Mouse (Mus musculus): ENCODE measurements around the gene Cmya5.
"Not testable (repeated sequence)": the region's sequence is repeated elsewhere in the genome, so short reads cannot be mapped to it uniquely, and the experiment has no call there.

Cmya5 gene

DNA sequence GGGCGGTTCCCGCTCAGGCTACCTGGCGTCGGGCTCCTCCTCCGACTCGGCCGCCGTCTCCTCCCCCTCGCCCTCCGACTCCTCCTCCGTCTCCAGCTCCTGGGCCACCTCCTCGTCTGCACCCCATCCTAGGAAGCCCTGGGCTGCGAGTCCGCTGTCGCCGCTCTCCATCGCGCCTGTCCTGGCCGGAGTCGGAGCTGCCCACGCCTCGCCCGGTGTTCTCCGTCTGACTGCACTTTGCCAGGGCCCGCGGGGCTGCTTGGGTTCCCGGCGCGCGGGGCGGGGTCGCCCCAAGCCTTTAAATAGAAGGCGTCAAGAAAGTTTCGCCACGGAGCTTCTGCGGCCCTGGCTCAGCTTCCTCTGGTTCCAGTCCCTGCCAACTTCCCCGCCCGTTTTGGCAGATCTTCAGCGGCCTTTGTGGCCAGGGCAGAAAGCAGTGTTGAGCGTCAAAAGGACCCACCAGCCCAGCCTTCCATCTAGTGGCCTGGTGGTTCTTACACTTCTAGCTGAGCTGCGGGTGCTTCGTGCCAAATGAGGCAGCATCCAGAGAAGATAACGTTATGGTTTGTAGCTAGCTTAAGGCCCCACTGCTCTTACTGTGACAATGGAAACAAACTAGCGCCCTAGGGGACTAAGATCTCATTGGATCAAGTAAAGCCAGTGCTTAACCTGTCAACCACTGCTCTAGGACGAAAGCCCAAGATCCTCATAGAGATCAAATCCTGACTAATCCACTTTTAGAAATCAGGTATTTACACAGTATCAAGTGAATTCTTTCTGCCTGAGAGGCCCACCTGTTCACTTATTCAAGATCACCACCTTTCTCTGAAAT, at the start of gene Cmya5:
Gene Cmya5 (minus strand): TSS at position 389 of the 832 bp plus-strand sequence.
- peak; percentile 92 to 95 for DNase-seq

DNA sequence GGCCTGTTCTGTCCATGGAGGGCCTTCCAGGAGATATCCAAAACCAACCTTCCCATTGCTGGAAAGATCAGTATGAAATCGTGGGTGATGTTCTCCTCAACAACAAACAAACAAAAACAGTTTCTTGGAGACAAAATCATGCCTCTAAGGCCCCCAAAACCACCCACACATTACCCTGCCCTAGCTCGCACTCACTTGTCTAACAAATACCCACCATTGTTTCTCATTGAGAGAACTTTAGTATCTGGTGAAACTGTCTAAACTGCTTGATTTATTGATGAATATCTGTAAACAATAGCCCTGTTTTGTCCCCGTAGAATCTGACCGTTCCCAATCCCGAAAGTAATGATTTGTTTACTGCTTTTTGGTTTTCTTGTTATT, 48.1 kb upstream of the Cmya5 start:
- DNase-seq: no peak

DNA sequence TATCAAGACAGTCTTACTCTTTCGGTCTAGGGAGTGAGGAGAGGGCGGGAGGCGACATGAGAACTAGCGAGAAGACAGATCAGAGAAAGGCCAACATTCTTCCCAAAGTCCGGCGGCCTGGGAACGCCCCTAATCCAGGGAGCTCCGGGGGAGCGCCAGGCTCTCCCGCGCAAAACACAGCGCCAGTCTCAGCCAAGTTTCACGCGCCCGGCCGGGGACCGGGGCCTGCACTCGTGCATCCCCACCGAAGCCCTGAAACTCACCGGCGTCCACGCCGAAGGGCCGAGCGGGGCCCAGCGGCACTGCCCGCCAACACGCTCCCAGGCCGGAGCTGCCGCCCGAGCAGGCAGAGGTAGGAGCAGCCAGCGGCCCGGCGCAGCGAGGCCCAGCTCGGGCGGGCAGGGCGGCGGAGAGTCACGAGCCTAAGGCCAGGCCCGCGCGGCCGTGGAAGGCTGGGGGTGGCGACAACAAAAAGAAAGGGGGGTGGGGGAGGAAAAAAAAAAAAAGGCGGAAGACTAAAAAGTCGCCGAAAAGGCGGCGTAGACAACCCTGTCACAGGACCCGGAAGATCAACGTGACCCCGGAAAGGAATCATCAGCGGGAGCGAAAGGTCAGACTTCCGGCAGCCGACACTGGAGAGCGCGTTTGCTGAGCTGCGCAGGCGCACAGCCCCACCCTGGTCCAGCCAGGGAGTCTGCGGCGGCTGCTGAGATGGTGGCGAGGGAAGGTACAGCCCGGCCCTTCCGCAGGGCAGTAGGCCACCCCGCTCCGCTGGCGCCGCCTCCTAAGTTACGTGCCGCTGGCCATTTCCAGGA, 47.5 kb upstream of the Cmya5 start, which contains the start of gene Tent2:
Gene Tent2 (minus strand): TSS at position 555 of the 815 bp plus-strand sequence.
- DNase-seq: peak; percentile 95 to 98

DNA sequence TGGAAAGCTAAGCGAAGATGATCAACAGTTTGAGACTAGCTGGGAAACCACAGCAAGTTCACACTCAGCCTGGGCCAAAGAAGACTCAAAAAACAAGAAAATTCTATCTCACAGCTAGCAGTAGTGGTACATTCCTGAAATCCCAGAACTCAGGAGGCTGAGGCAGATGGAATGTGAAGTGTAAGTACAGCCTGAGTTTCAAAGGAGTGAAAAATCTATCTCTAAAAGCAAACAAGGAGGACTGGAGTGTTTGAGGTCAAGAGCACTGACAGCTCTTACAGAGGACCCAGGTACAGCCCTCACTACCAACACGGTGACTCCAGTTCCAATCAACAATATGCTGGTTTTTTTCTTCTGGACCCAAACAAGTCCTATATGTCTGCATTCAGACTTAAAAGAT, 44.9 kb upstream of the Cmya5 start:
- no peak for DNase-seq

DNA sequence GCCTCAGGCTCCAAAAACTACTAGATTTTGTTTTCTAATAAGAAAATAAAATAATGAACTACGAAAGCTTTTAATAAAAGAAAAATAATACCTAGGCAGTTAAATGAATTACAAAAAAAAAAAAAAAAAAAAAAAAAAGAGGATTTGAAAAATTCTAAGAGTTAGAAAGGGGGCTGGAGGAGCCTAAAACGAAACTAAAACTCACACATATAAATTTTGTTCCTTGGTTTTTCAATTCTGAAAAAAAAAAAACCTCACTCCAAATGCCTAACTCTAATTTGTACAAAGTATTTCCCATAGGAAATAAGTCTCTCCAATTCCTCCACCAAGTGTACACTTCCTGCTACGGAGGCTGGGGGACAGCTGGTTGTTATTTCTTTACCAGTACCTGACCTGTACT, 44.2 kb upstream of the Cmya5 start:
- no peak for DNase-seq

DNA sequence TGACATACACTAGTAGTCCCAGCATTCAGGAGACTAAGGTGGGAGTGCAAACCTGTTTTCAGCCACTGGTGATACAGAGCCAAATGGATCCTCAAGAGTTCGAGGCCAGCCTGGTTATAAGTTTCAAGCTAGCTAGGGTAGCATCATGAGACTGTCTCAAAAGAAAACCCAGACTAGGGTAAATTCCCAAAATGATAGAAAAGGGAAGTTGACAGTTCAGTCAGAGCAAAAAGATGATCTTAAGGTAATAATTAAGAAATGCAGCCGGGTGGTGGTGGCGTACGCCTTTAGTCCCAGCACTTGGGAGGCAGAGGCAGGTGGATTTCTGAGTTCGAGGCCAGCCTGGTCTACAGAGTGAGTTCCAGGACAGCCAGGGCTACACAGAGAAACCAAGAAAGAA, 43.3 kb upstream of the Cmya5 start:
- DNase-seq: not testable (repeated sequence)

DNA sequence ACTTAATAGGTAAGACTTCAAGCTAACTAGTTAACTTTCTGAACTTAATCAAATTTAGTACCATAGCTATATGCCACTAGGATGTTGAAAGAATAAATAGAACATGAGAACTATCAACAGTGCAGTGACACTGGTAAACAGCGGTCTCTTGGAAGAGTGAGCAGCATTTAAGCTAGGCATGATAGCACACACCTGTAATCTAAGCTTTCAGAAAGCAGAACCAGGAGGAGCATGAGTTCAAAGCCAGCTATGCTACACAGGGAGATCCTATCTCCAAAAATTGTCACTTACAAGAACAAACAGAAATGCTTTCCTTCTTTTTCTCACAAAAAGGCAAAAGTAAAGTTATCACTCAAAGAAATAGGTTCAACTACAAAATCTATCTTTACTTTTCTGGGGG, 35.8 kb upstream of the Cmya5 start:
- DNase-seq: no peak

DNA sequence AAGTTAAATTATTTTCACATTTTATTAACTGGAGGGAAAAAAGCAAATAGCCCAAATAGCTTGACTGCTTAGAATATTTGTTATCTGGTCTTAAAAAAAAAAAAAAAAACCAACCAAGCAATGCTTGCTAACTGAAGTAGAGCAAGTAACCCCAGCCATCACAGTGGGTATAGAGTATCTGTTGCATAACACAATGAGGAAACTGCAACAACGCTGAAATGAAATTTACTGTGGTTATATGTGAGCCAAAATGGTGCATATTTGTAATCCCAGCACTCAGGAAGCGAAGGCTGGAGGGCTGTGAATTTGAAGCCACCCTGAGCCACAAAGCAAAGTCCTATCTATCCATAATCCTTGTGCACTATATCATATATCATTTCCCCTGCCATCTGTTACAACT, 35.0 kb upstream of the Cmya5 start:
- DNase-seq: no peak

DNA sequence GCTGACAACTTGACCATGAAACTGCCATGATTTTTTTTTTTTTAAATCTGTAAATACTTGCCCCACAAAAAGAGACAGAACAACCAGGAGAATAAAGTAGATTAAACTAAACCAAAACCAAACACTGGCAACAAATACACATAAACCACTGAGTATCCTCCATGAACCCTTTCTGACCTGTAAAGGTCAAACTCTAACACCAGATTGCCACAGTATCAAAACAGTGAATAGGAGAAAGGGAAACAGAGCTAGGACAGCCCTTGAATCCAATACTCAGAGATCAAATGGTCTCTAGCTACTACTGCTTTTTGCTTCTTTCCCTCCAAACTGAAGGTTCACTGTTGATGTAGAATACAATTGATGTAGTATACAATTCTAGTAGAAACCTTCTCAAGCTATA, 33.0 kb upstream of the Cmya5 start:
- no peak for DNase-seq

DNA sequence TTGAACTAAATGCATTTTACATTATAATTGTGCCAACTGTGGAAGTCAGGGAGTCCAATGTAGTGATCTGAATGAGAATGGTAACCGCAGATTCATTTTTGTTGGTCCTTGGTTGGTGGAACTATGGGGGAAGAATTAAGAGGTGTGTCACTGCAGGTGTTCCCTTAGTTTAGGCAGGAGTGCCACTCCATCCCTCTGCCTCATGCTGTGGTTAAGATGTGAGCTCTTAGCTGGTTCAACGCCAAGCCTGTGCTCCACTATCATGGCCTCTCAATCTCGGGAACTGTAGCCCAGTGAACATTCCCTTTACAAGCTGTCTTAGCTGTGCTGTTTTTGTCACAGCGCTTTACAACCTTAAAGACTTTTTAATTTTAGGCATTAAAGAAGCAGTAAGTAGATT, 18.8 kb upstream of the Cmya5 start:
- no peak for DNase-seq

DNA sequence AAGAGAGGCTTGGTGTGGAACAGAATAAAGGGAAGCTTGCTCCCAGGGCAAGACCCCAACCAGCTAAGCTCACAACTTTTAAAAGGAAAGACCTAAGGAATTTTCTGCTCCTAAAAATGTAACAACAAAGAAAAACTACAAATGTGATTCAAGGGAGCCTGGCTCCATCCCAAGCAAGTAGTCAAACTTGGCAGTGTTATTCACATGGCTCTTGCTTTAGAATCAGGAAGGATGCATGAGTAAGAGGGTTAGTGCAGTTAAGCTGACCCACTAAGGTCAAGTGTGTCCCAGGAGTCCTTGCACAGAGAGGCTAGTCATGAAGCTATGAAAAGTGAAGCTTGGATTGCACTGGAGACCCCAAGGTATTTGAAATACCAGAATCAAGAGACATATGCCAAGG, 17.9 kb upstream of the Cmya5 start:
- DNase-seq: no peak

DNA sequence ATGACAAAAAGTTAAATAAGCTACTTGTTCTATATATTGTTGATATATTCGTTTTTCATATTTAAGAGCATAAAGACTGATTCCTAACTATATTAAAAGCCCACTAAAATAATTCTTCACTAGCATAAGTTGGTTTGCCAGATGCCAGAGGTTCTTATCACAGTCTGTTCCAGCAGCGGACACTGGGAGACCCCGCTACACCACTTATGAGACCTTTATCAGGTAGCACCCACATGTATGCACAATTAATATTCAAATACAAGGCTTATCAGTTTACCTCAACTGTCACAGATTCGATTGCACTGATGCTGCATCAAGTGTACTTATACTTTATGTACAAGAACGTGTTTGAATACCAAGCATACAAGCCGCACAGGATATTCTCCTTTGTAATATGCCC, 13.7 kb upstream of the Cmya5 start:
- no peak for DNase-seq

DNA sequence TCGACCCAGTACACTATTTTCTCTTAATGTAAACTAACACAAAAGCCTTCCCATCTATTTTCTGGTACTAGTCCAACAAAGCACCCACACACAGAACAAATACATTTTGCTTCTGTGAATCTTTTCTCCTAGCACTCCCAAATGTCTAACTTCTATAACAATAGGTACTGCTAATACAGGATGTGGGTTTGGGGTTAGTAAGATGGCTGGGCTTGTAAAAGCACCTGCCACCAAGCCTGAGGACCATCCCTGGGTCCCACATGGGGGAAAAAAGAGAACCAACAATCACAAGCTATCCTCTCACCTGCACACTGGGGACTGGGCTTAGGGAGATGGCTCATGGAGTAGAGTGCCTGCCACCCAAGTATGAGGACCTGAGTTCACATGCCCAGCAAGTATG, 8.8 kb upstream of the Cmya5 start:
- no peak for DNase-seq

DNA sequence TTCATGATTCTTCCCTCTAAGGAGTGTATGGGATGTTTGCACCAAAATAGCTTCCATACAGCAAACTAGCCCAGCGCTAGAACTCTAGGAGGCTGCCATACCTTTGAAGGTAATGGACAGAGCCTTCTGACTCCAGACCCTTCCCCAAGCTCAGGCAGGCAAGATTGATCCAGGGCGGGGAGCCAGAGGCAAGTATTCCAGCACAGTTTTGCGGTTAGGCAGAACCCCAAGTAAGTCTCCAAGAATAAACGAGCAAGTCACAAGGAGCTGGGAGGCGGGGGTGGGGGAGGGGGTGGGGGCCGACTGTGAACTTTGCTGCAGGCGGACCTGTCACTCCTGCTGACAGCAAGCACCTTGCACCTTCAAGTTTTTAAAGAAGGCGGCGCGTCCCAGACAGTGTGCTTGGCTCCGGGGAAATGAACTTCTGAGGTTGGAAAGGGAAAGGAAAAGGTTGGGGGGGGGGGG, 673 bp downstream of the Cmya5 start:
- DNase-seq: no peak

DNA sequence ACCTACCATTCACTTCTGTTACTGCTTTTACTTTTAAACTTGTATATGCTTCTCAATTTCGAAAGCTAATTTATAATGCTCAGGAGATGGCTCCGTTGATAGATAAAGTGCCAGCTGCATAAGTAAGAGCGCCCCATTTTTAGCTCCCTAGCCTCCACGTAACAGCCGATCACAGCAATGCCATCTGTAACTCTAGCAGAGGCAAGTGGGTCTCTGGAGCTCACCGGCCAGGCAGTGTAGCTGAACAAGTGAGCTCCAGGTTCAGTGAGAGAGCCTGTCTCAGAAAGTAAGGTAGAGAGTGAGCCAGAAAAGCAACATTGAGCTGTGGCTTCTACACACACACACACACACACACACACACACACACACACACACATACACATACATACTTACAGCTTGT, 3.3 kb downstream of the Cmya5 start:
- DNase-seq: no peak

DNA sequence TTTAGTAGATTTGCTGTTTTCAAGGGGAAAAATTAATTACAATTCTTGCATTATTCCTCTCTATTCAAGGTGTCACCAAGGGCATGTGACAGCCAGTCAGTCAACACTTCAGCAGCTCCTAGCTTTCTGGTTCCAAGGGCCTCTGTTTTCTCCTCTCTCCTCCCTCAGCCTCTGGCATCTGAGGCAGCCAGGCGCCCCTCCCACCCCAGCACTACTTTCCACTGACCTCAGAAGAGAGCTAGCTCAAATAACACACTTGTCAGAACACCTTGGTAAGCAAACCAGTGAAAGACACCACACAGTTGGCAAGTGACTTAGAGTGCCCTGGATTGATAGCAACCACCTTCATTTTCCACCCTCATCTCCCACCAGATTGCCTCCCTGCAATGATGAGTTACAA, 6.5 kb downstream of the Cmya5 start:
- peak; percentile 34 to 65 for DNase-seq

DNA sequence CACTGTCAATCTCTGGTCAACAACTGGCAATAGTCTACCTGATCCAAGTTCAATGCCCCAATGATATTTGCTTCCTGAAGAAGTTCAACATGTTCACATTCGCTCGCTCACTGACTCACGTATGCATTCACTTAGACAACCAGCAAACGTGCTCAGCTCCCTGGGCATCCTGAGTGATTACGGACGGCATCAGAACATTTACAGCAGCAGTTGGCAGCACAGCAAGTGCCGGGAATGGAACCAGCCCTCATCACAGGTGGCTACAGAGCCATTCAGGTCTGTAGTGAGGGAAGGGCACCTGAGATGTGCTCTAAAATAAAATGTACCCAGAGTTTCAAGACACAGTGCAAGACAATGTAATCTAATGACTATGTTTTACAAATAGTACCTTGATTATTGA, 7.4 kb downstream of the Cmya5 start:
- no peak for DNase-seq

DNA sequence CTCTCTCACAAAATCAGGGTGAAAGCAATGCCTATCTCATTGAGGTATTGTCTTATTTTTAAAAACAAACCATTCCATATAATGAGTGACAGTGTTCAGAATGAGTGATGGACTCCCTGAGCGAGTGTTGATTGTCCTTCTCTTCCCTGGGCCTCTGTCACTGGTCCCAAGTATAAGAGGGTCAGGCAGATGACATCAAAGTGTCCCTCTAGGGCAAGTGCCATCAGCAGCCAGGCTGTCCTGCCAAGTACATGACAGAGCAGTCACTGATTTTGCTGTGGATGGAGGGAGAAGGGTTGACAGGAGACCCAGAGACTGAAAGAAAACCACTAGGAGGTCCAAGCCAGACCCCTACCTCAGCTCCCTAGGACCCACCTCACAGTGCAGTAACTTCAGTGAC, 8.3 kb downstream of the Cmya5 start:
- DNase-seq: no peak

DNA sequence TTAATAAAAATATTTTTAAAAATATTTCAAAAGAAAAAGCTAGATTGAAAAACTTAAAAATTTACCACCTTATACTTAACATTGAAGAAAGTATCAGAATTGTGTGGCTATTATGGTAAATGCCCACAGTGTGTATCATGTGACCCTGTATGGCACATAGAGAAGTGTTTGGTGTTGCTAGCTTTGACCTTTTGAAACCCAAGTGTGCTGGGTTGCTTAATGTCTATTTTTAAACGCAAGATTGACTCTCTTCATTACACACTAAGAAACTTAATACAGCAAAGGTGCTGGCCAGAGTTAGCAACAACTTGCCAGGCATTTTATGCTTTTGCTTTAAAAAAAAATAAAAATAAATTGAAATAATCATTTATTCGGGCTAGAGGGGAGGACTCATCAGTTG, 9.0 kb downstream of the Cmya5 start:
- no peak for DNase-seq

DNA sequence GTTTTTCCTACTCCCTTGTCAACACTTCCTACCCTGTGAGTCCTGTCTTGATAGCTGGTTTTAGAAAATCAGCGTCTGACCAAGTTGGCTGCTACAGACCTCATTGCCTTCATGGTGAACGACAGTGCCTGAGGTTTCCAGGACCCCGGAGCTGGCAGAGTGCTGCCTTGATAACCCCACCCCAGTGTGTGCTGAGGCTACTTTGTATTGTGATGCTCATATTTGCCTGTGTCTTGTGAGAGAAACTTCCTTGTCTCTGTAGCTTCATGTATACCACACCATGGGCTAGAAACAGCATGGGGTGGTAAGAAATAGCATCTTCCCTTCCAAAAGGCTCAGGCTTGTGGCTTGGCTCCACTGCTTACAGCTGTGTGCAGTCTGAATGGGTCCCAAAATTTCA, 13.8 kb downstream of the Cmya5 start:
- no peak for DNase-seq

DNA sequence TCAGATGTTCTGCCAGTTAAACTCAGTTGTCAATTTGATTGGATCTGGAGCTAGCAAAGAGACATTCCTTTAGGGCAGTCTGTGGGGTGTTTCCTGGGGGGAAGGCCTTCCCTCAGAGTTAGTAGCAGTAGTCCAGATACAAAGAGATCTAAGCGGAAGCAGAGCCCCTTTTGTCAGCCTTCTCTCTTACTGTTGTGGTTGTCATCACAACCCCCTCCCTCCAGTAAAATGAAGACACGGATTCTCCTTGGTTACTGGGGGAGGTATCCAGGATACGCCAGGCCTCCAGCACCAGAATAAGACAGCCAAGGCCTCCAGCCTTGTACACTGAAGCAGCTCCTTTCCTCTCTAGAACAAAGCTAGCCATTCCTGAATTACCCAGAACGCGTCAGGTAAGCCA, 15.6 kb downstream of the Cmya5 start:
- no peak for DNase-seq

DNA sequence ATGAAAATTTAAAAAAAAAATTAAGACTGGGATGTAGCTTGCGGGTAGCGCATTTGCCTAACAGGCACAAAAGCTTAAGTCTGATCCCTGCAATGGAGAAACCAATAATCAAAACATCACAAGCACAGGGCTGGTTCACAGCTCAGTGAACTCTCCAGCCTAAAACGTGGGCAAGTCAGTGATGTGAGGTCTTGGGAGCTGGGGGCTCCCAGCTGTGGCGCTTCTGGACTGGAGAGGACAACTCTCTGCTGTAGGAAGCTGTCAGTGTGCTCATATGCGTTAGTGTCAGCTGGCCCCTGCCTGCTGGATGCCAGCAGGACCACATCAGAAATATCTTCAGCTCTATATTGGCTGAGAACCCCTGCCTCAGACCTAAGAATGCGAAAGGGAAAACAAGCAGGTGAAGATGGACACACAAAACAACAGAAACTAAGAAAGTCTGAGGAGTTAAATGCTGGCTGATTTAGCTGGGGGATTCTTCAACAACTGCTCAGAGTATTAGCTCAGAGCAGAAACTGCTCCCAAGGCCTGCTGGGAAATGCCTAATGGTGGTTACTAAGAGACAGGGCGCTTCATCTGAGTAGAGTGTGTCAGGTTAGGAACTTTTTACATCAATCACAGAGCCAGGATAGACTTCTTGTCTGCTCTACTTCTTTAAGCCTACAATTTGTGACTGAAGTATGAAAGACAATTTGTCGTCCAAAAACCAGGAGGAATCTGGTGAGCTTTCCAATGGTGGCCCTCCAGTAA, 16.2 kb downstream of the Cmya5 start:
- no peak for DNase-seq

DNA sequence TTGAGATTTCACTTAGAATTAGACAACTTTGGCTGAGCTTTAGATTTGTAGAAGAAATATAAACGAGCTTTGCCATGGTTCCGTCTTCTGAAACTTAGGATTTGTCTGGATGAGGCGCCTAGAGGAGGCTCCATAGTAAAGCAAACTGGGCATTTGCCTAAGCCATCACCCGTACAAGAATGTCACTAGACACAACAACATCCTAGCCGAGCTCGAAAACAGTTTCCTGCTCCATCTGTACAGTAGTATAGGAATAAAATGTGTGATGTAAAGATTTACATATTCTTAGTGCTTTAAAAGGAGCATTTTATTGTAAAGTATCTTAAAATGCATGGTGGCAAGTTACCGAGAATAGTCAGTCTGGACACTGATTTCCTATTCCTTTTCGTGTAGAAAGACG, 22.2 kb downstream of the Cmya5 start:
- DNase-seq: no peak
